Mouse (Mus musculus): ENCODE measurements at regions not wholly inside any gene's neighbourhood (a gene's known extent, or its start where the extent isn't known, plus 50 kb on each side); places are given as distances from the start of the nearest gene placed in this dataset.

GRCm38 (mm10) chr10:67819534-67819933 lies 92.9 kb downstream of the Zfp365 start:
- no peak for DNase-seq

- no peak for DNase-seq
Observed at GRCm38 (mm10) chr10:67813901-67814300, 98.6 kb downstream of the Zfp365 start.

- peak; percentile 17 for DNase-seq
Observed at GRCm38 (mm10) chr10:67805131-67805530, 107.3 kb downstream of the Zfp365 start.

GRCm38 (mm10) chr10:67804637-67805036 lies 107.8 kb downstream of the Zfp365 start:
- no peak for DNase-seq

GRCm38 (mm10) chr10:67802156-67802555 lies 110.3 kb downstream of the Zfp365 start:
- no peak for DNase-seq

- DNase-seq, result no peak
Observed at GRCm38 (mm10) chr10:67801619-67802018, 110.8 kb downstream of the Zfp365 start.

- no peak for DNase-seq
Observed at GRCm38 (mm10) chr10:67798991-67799390, 113.5 kb downstream of the Zfp365 start.

GRCm38 (mm10) chr10:67793206-67793605 lies 119.3 kb downstream of the Zfp365 start:
- no peak for DNase-seq

- no peak for DNase-seq
Observed at GRCm38 (mm10) chr10:67789651-67790050, 122.8 kb downstream of the Zfp365 start.

- DNase-seq, result no peak
Observed at GRCm38 (mm10) chr10:67788116-67788515, 124.3 kb downstream of the Zfp365 start.

- peak; percentile 91 for DNase-seq
Observed at GRCm38 (mm10) chr10:67785563-67785962, 126.9 kb downstream of the Zfp365 start.

GRCm38 (mm10) chr10:67778341-67778740 lies 134.1 kb downstream of the Zfp365 start:
- DNase-seq, result peak; percentile 42

- no peak for DNase-seq
Observed at GRCm38 (mm10) chr10:67777721-67778120, 134.7 kb downstream of the Zfp365 start.

GRCm38 (mm10) chr10:67776851-67777250 lies 135.6 kb downstream of the Zfp365 start:
- no peak for DNase-seq

GRCm38 (mm10) chr10:67771796-67772195 lies 140.7 kb downstream of the Zfp365 start:
- no peak for DNase-seq

GRCm38 (mm10) chr10:67766099-67766498 lies 146.4 kb downstream of the Zfp365 start:
- peak; percentile 65 for DNase-seq

- DNase-seq, result no peak
Observed at GRCm38 (mm10) chr10:67760424-67760823, 152.0 kb downstream of the Zfp365 start.

GRCm38 (mm10) chr10:67748121-67748520 lies 164.3 kb downstream of the Zfp365 start:
- no peak for DNase-seq

- peak; percentile 10 for DNase-seq
Observed at GRCm38 (mm10) chr10:67747461-67747860, 165.0 kb downstream of the Zfp365 start.

- DNase-seq, result peak; percentile 14
Observed at GRCm38 (mm10) chr10:67746140-67746539, 166.3 kb downstream of the Zfp365 start.

GRCm38 (mm10) chr10:67743561-67743960 lies 168.9 kb downstream of the Zfp365 start:
- no peak for DNase-seq

- no peak for DNase-seq
Observed at GRCm38 (mm10) chr10:67742824-67743223, 169.6 kb downstream of the Zfp365 start.

GRCm38 (mm10) chr10:67742305-67742704 lies 170.2 kb downstream of the Zfp365 start:
- DNase-seq, result peak; percentile 24

GRCm38 (mm10) chr10:67739199-67739598 lies 173.3 kb downstream of the Zfp365 start:
- no peak for DNase-seq

- DNase-seq, result no peak
Observed at GRCm38 (mm10) chr10:67736636-67737035, 175.8 kb downstream of the Zfp365 start.

- no peak for DNase-seq
Observed at GRCm38 (mm10) chr10:67731577-67731976, 180.9 kb downstream of the Zfp365 start.
